ENCODE assay signal across 22 mouse cellular contexts in genomic region chr1:36275635-36276389, GRCm38 (mm10). TPM values are rescaled to one million over a fixed set of nuclear protein-coding genes. Genes with fewer than 3 reads are reported as not detected.
A peak's percentile ranks its signal among the peaks of the same experiment; 100 is the strongest.
DNase-seq lines count a peak whose midpoint lies in the region; ATAC-seq and TF ChIP-seq lines count a peak whose summit lies in the region.
"Had no signal": no experiment of that assay in that cellular context is flagged by ENCODE, and none has a peak within 500 bp of the region (broad histone marks: within the 10 kb centered on the region; RNA-seq: fewer than 3 reads in every experiment).

No protein-coding gene starts in this region.

- H3K79me2 ChIP-seq in MEL (ENCODE audit: control insufficient read depth, insufficient read depth, low read length, poor library complexity): no peaks in the 10 kb centered on the region

- no peak for TF ChIP-seq RAD21 in MEL (IDR thresholded peaks at IDR 0.05; ENCODE audit: low read depth, low read length)

- no peak for TF ChIP-seq CTCF in forebrain, postnatal 0 days (IDR thresholded peaks at IDR 0.05; ENCODE audit: low read depth)
- no peak for TF ChIP-seq CTCF in MEL (IDR thresholded peaks at IDR 0.05 in 2 of 3, conservative IDR thresholded peaks at IDR 0.05 in 1 of 3; ENCODE audit: control insufficient read depth in 1 of 3, insufficient read depth in 1 of 3, low read depth in 2 of 3, low read length in 3 of 3, poor library complexity in 1 of 3, severe bottlenecking in 1 of 3)
- no peak for TF ChIP-seq CTCF in intestine, postnatal 0 days (IDR thresholded peaks at IDR 0.05; ENCODE audit: low read depth)

- H3K4me2 ChIP-seq in forebrain, postnatal 0 days (ENCODE audit: low read depth): no peak overlapping the region
- H3K4me2 ChIP-seq in forebrain, embryonic 15.5 days (replicated peaks): no peak overlapping the region
- peak overlapping the region; percentile 64; the same call in 1 of the 2 replicates for H3K4me2 ChIP-seq in intestine, postnatal 0 days (replicated peaks; ENCODE audit: low read depth)
- H3K4me2 ChIP-seq: embryonic facial prominence, embryonic 12.5 days; heart, embryonic 12.5 days; hindbrain, embryonic 13.5 days; midbrain, embryonic 12.5 days had no signal

- no peaks in the 10 kb centered on the region for H3K9me3 ChIP-seq in forebrain, postnatal 0 days (ENCODE audit: low read length)
- H3K9me3 ChIP-seq in forebrain, embryonic 15.5 days: no peaks in the 10 kb centered on the region
- H3K9me3 ChIP-seq in MEL (replicated peaks; ENCODE audit: insufficient read depth, low read length): no peaks in the 10 kb centered on the region
- no peaks in the 10 kb centered on the region for H3K9me3 ChIP-seq in intestine, postnatal 0 days (ENCODE audit: control insufficient read depth)
- H3K9me3 ChIP-seq: embryonic facial prominence, embryonic 12.5 days; heart, embryonic 12.5 days; hindbrain, embryonic 13.5 days; midbrain, embryonic 12.5 days had no signal

- H3K9ac ChIP-seq in forebrain, postnatal 0 days: no peak overlapping the region
- H3K9ac ChIP-seq in forebrain, embryonic 15.5 days (replicated peaks): no peak overlapping the region
- H3K9ac ChIP-seq in MEL (ENCODE audit: control insufficient read depth, low read depth, low read length, poor library complexity, severe bottlenecking): no peak overlapping the region
- no peak overlapping the region for H3K9ac ChIP-seq in intestine, postnatal 0 days (ENCODE audit: low read depth, low read length)
- H3K9ac ChIP-seq: embryonic facial prominence, embryonic 12.5 days; heart, embryonic 12.5 days; hindbrain, embryonic 13.5 days; midbrain, embryonic 12.5 days had no signal

- ATAC-seq in forebrain, postnatal 0 days: peak; percentile 43; the same call in 1 of the 2 replicates
- ATAC-seq in forebrain, embryonic 15.5 days (replicated peaks): no peak
- ATAC-seq in intestine, postnatal 0 days: peak; percentile 47
- ATAC-seq: forebrain, embryonic 14.5 days had no signal

- H3K27me3 ChIP-seq in forebrain, postnatal 0 days (ENCODE audit: insufficient read depth, low read length): no peaks in the 10 kb centered on the region
- no peaks in the 10 kb centered on the region for H3K27me3 ChIP-seq in forebrain, embryonic 15.5 days
- H3K27me3 ChIP-seq in MEL (ENCODE audit: control insufficient read depth in 1 of 2, insufficient read depth in 2 of 2, low read length in 2 of 2): no peaks in the 10 kb centered on the region
- H3K27me3 ChIP-seq in intestine, postnatal 0 days (replicated peaks; ENCODE audit: control insufficient read depth, insufficient read depth, low read length): no peaks in the 10 kb centered on the region
- H3K27me3 ChIP-seq: CH12.LX; heart, embryonic 12.5 days had no signal

- H3K36me3 ChIP-seq in forebrain, postnatal 0 days (ENCODE audit: insufficient read depth): no peaks in the 10 kb centered on the region
- no peaks in the 10 kb centered on the region for H3K36me3 ChIP-seq in forebrain, embryonic 15.5 days
- peaks cover 0 to 18% of the 10 kb centered on the region in 2 experiments; a peak in 2 of 4 replicates for H3K36me3 ChIP-seq in MEL (ENCODE audit: control insufficient read depth in 1 of 2, insufficient read depth in 2 of 2, low read length in 2 of 2)
- no peaks in the 10 kb centered on the region for H3K36me3 ChIP-seq in intestine, postnatal 0 days (ENCODE audit: control insufficient read depth, insufficient read depth)
- H3K36me3 ChIP-seq: embryonic facial prominence, embryonic 12.5 days; heart, embryonic 12.5 days; hindbrain, embryonic 13.5 days; midbrain, embryonic 12.5 days had no signal

- H3K4me1 ChIP-seq in forebrain, postnatal 0 days (ENCODE audit: insufficient read depth): no peaks in the 10 kb centered on the region
- H3K4me1 ChIP-seq in forebrain, embryonic 15.5 days: no peaks in the 10 kb centered on the region
- peaks cover 9 to 48% of the 10 kb centered on the region in 2 experiments for H3K4me1 ChIP-seq in MEL (ENCODE audit: control insufficient read depth in 1 of 2, insufficient read depth in 2 of 2, low read length in 2 of 2)
- peaks cover 22% of the 10 kb centered on the region for H3K4me1 ChIP-seq in intestine, postnatal 0 days (replicated peaks; ENCODE audit: control insufficient read depth, insufficient read depth, low read length)
- H3K4me1 ChIP-seq: embryonic facial prominence, embryonic 12.5 days; midbrain, embryonic 12.5 days had no signal

- no peak for TF ChIP-seq POLR2A in MEL (IDR thresholded peaks at IDR 0.05; ENCODE audit: control insufficient read depth in 1 of 2, insufficient read depth in 1 of 2, low read depth in 1 of 2, low read length in 2 of 2, poor library complexity in 1 of 2)

- DNase-seq in forebrain, postnatal 0 days: no peak
- DNase-seq in MEL (ENCODE audit: low read depth, low spot score): peak; percentile 78
- DNase-seq in naive thymus-derived CD4-positive, alpha-beta T cell, adult 2 months (ENCODE audit: low read depth): peak; percentile 58
- DNase-seq in cerebellum, adult 8-10 months: no peak
- DNase-seq in heart, adult 18-20 months: no peak
- no peak for DNase-seq in testis, postnatal 10 days (ENCODE audit: low spot score)
- DNase-seq: adrenal gland, adult 8-10 months; cerebellum, postnatal 10 days; kidney, adult 18-20 months; kidney, postnatal 25 days; left cerebral cortex, postnatal 4 days had no signal

- 78% methylated on average over 13 of the region's 13 CpGs for WGBS in forebrain, postnatal 0 days
- WGBS in forebrain, embryonic 15.5 days: 79% methylated on average over 13 of the region's 13 CpGs
- WGBS in intestine, postnatal 0 days: 31% methylated on average over 13 of the region's 13 CpGs

- TF ChIP-seq EP300 in MEL (IDR thresholded peaks at IDR 0.05; ENCODE audit: low read depth in 1 of 2, low read length in 2 of 2): peak; percentile 75 to 83

- H3K27ac ChIP-seq in forebrain, postnatal 0 days (ENCODE audit: low read depth, low read length): no peak overlapping the region
- H3K27ac ChIP-seq in forebrain, embryonic 15.5 days (replicated peaks): no peak overlapping the region
- peak overlapping the region; percentile 17; the same call in 1 of the 2 replicates for H3K27ac ChIP-seq in MEL (ENCODE audit: control insufficient read depth, low read depth, low read length)
- H3K27ac ChIP-seq in intestine, postnatal 0 days (ENCODE audit: low read depth, low read length): peak overlapping the region; percentile 90
- H3K27ac ChIP-seq: embryonic facial prominence, embryonic 12.5 days; hindbrain, embryonic 13.5 days; macrophage; midbrain, embryonic 12.5 days had no signal

- H3K4me3 ChIP-seq in forebrain, postnatal 0 days (ENCODE audit: low read depth, low read length): no peak overlapping the region
- no peak overlapping the region for H3K4me3 ChIP-seq in forebrain, embryonic 15.5 days
- H3K4me3 ChIP-seq in MEL (ENCODE audit: control insufficient read depth in 1 of 2, insufficient read depth in 1 of 2, low read depth in 2 of 2, low read length in 2 of 2): no peak overlapping the region
- H3K4me3 ChIP-seq in intestine, postnatal 0 days (ENCODE audit: low read depth, low read length): no peak overlapping the region
- H3K4me3 ChIP-seq: embryonic facial prominence, embryonic 12.5 days; erythroblast, embryonic 14.5 days; heart, embryonic 12.5 days; hindbrain, embryonic 13.5 days; midbrain, embryonic 12.5 days; myocyte had no signal

TF ChIP-seq in MEL, 35 proteins besides CTCF, POLR2A, EP300 and RAD21:
- TF ChIP-seq ZMIZ1 (IDR thresholded peaks at IDR 0.05; ENCODE audit: low read depth, low read length) (no peak), ETS1 (IDR thresholded peaks at IDR 0.05; ENCODE audit: low read depth, low read length) (peak; percentile 64), TAL1 (IDR thresholded peaks at IDR 0.05; ENCODE audit: low read length) (peak; percentile 90), GATA1 (IDR thresholded peaks at IDR 0.05; ENCODE audit: low read depth, low read length) (peak; percentile 88), TCF12 (IDR thresholded peaks at IDR 0.05; ENCODE audit: low read depth, low read length) (peak; percentile 80)

RNA-seq across cellular contexts. Expression of gene Neurl3, which starts 1.3 kb away (rescaled TPM):
- total RNA-seq in forebrain, postnatal 0 days (2014; rRNA removed): 0.43 and 0.54 TPM in 2 replicates
- polyA plus RNA-seq in forebrain, postnatal 0 days (2015; fragmentation: Nextera tagmentation; extraction: Ambion mirVana): 0.53 and 0.85 TPM in 2 replicates
- 0.53 and 0.59 TPM in 2 replicates for polyA plus RNA-seq in forebrain, embryonic 15.5 days (2015; fragmentation: Nextera tagmentation; extraction: Ambion mirVana)
- total RNA-seq in MEL (2012; rRNA removed): 0.92 and 1.3 TPM in 2 replicates
- 1 to 10 TPM in 1 of 2 experiments, not detected in 1; 3.3 TPM for polyA plus RNA-seq in MEL (2012; ENCODE audit: insufficient read depth in 1 of 2, insufficient read length in 2 of 2, low read depth in 1 of 2, low replicate concordance in 2 of 2, missing spikeins in 1 of 2)
- polyA plus RNA-seq in intestine, postnatal 0 days (2015; fragmentation: Nextera tagmentation; extraction: Ambion mirVana): 15.6 and 15.8 TPM in 2 replicates
- 1 to 10 TPM; 3.2 to 3.4 TPM for total RNA-seq in heart, adult 18-20 months (2021)

RNA-seq across cellular contexts. Expression of gene Uggt1, which starts 31.3 kb away (rescaled TPM):
- total RNA-seq in forebrain, postnatal 0 days (2014; rRNA removed): 38.6 and 54.1 TPM in 2 replicates
- 19.2 and 24.5 TPM in 2 replicates for polyA plus RNA-seq in forebrain, postnatal 0 days (2015; fragmentation: Nextera tagmentation; extraction: Ambion mirVana)
- 54.7 and 55.4 TPM in 2 replicates for polyA plus RNA-seq in forebrain, embryonic 15.5 days (2015; fragmentation: Nextera tagmentation; extraction: Ambion mirVana)
- total RNA-seq in MEL (2012; rRNA removed): 40.0 and 47.9 TPM in 2 replicates
- 10 to 100 TPM; 33.8 to 98.3 TPM for polyA plus RNA-seq in MEL (2012; ENCODE audit: insufficient read depth in 1 of 2, insufficient read length in 2 of 2, low read depth in 1 of 2, low replicate concordance in 2 of 2, missing spikeins in 1 of 2)
- polyA plus RNA-seq in intestine, postnatal 0 days (2015; fragmentation: Nextera tagmentation; extraction: Ambion mirVana): 21.8 and 22.8 TPM in 2 replicates
- 10 to 100 TPM; 26.3 to 28.2 TPM for total RNA-seq in heart, adult 18-20 months (2021)

RNA-seq across cellular contexts. Expression of gene Arid5a, which starts 31.7 kb away (rescaled TPM):
- total RNA-seq in forebrain, postnatal 0 days (2014; rRNA removed): 3.9 and 9.8 TPM in 2 replicates
- polyA plus RNA-seq in forebrain, postnatal 0 days (2015; fragmentation: Nextera tagmentation; extraction: Ambion mirVana): 2.2 and 3.4 TPM in 2 replicates
- 3.2 and 3.6 TPM in 2 replicates for polyA plus RNA-seq in forebrain, embryonic 15.5 days (2015; fragmentation: Nextera tagmentation; extraction: Ambion mirVana)
- 4.2 and 6.4 TPM in 2 replicates for total RNA-seq in MEL (2012; rRNA removed)
- polyA plus RNA-seq in MEL (2012; ENCODE audit: insufficient read depth in 1 of 2, insufficient read length in 2 of 2, low read depth in 1 of 2, low replicate concordance in 2 of 2, missing spikeins in 1 of 2): 1 to 10 TPM in 1 of 2 experiments, not detected in 1; 9.0 TPM
- 3.6 and 3.7 TPM in 2 replicates for polyA plus RNA-seq in intestine, postnatal 0 days (2015; fragmentation: Nextera tagmentation; extraction: Ambion mirVana)
- total RNA-seq in heart, adult 18-20 months (2021): 10 to 100 TPM; 10.8 to 12.7 TPM

Comparison
In these comparisons a context has a peak if more than half of its experiments do, and no peak if none do; other contexts are left out.
1. DNase-seq: peak in MEL (single experiment) and naive thymus-derived CD4-positive, alpha-beta T cell, adult 2 months (single experiment); none in forebrain, postnatal 0 days (single experiment), cerebellum, adult 8-10 months (single experiment), heart, adult 18-20 months (0 of 2) and testis, postnatal 10 days (single experiment).
2. H3K27ac ChIP-seq: peak in MEL (single experiment) and intestine, postnatal 0 days (single experiment); none in forebrain, postnatal 0 days (single experiment) and forebrain, embryonic 15.5 days (single experiment).